Mouse (Mus musculus) embryonic facial prominence, embryonic 11.5 days (tissue): ENCODE measurements around the gene Taf13. TPM values are rescaled to one million over a fixed set of nuclear protein-coding genes. Genes with fewer than 3 reads are reported as not detected.
"Not testable (repeated sequence)": the region's sequence is repeated elsewhere in the genome, so short reads cannot be mapped to it uniquely, and the experiment has no call there.

Experiments used
- ATAC-seq: fragments of 200-750 bp; cut with Nextera tagmentation; replicated peaks from 2 replicates; pipeline ENCODE4 v1.8.0; 2017; ENCODE audit warnings: low read depth; ENCODE audit not compliant: insufficient number of reproducible peaks, low FRiP score, low TSS enrichment
- DNase-seq: peaks from one replicate; pipeline ENCODE4 v3.0.0-alpha.2; 2015; ENCODE audit warnings: low spot score
- H3K27ac ChIP-seq: fragments of 300-500 bp; sonication (generic); replicated peaks from 2 replicates; pipeline ENCODE4 v1.5.1; 2014; ENCODE audit warnings: mild to moderate bottlenecking, low read depth, low read length, control low read depth
- H3K27me3 ChIP-seq: fragments of 300-500 bp; sonication (generic); 2 replicates; pipeline ENCODE4 v1.6.1; 2014; ENCODE audit warnings: mild to moderate bottlenecking, low read length, moderate library complexity, mixed read lengths; ENCODE audit not compliant: control insufficient read depth, insufficient read depth
- H3K36me3 ChIP-seq: fragments of 300-500 bp; sonication (generic); replicated peaks from 2 replicates; pipeline ENCODE4 v1.6.1; 2014; ENCODE audit warnings: low read depth, mild to moderate bottlenecking, low read length, moderate library complexity, mixed read lengths; ENCODE audit not compliant: control insufficient read depth, insufficient read depth
- H3K4me1 ChIP-seq: fragments of 300-500 bp; sonication (generic); 2 replicates; pipeline ENCODE4 v1.6.1; 2014; ENCODE audit warnings: low read length, mixed read lengths; ENCODE audit not compliant: control insufficient read depth, insufficient read depth
- H3K4me2 ChIP-seq: fragments of 300-500 bp; sonication (generic); 2 replicates; pipeline ENCODE4 v1.6.1; 2014; ENCODE audit warnings: low read depth, mild to moderate bottlenecking, control low read depth, low read length, moderate library complexity
- H3K4me3 ChIP-seq: fragments of 300-500 bp; sonication (generic); 2 replicates; pipeline ENCODE4 v1.5.1; 2014; ENCODE audit warnings: low read depth, low read length, control low read depth
- H3K9ac ChIP-seq: fragments of 300-500 bp; sonication (generic); replicated peaks from 2 replicates; pipeline ENCODE4 v1.6.1; 2014; ENCODE audit warnings: mild to moderate bottlenecking, control low read depth, low read length
- H3K9me3 ChIP-seq: fragments of 300-500 bp; sonication (generic); replicated peaks from 2 replicates; pipeline ENCODE4 v1.6.1; 2016; ENCODE audit warnings: mild to moderate bottlenecking, low read length, inconsistent platforms, mixed read lengths; ENCODE audit not compliant: control insufficient read depth
- WGBS: fragments of 180-500 bp; shearing (Covaris S2); extraction: QIAGEN DNeasy Blood & Tissue Kit; methylation state at CpG from one replicate; pipeline ENCODE4 v1.1.7; 2014; 5-methylcytosine and 5-hydroxymethylcytosine counted together
- polyA plus RNA-seq: library from polyadenylated mRNA; unstranded; fragments of >200 nt; fragmentation: Nextera tagmentation; extraction: Ambion mirVana; gene quantifications from 2 replicates; pipeline ENCODE4 v1.2.1, GENCODE M21; 2014

Taf13 gene
- polyA plus RNA-seq, 1 experiment from 2014 or later = 70.3 TPM

DNA sequence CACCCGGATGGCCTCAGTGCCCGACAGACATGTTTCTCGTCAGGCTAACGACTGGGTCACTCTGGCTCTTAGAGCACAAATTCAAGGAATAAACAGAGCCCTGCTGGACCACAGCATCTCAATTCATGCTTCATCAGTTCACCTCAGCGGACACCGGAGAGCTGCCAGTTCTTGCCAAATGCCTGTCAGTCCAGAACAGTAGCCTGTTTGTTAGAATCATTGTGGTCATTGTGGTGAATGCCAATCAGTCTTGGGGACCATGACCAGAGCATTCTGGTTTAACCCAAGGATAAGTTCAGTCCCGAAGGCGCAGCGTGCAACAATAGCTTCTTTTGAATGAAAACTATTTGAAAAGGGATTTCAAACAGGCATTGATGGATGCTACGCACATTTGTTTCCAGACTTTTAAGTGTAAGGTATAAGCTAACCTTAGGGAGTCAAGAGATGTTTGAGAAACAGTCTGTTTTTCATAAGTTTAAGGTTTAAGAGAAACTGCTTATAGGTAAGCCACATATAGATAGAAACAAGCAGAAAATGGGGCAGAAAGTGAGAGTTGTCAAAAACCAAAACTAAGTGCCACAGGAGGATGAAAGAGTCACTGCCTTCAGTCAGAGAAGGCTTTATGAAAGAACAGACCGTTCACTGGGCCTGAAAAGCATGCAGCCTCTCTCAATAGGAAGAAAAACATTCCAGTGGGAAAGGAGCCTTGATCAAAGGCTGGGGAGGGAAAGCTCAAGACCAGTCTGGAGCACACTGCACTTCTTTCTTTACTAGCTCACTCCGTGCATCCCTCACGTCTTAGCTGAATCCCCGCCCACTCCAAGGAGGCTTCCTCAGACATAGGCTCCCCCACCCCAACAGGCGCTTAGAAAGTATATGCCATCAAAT is 3.3 kb upstream of the Taf13 start:
- no peaks in the 10 kb centered on the region for H3K9me3 ChIP-seq
- no peaks in the 10 kb centered on the region for H3K27me3 ChIP-seq
- DNase-seq = peak; percentile 43
- H3K27ac ChIP-seq = no peak overlapping the region
- H3K4me3 ChIP-seq = no peak overlapping the region
- no peak overlapping the region for H3K9ac ChIP-seq
- ATAC-seq = no peak
- no peak overlapping the region for H3K4me2 ChIP-seq
- no peaks in the 10 kb centered on the region for H3K36me3 ChIP-seq
- 20% methylated on average over 15 of the region's 15 CpGs for WGBS
- no peaks in the 10 kb centered on the region for H3K4me1 ChIP-seq

DNA sequence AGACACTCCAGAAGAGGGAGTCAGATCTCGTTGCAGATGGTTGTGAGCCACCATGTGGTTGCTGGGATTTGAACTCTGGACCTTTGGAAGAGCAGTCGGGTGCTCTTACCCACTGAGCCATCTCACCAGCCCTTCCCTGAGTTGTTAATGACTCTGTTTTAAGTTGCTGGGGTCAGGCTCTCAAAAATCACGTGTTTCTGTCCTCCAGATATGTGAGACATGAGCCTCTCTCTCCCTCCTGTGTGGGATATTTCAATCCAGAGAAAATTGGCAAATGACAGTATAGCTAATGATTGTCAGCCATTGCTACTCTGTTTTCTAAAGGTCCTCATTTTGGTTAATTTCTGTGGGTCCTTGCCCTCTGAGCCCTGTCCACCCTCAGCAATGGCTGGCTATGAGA is 1.9 kb upstream of the Taf13 start:
- H3K4me1 ChIP-seq, H3K9ac ChIP-seq, H3K36me3 ChIP-seq, H3K4me3 ChIP-seq, H3K4me2 ChIP-seq, DNase-seq, H3K27ac ChIP-seq, H3K9me3 ChIP-seq, H3K27me3 ChIP-seq, ATAC-seq: not testable (repeated sequence)
- 66% methylated on average over 3 of the region's 3 CpGs for WGBS

DNA sequence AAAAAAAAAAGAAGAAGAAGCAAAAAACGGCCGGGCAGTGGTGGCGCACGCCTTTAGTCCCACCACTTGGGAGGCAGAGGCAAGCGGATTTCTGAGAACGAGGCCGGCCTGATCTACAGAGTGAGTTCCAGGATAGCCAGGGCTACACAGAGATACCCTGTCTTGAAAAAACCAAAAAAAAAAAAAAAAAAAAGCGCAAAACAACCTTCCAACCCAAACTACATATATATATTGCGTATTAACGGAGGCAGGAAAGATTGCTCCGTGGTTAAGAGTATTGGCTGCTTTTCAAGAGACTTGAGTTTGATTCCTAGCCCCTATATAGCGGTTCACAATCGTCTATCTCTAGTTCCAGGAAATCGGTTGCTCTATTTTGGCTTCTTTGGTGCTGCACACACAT is 685 bp upstream of the Taf13 start:
- Histone ChIP-seq H3K4me3 (no peak overlapping the region), H3K27me3 (no peaks in the 10 kb centered on the region), H3K4me1 (no peaks in the 10 kb centered on the region), H3K36me3 (no peaks in the 10 kb centered on the region), H3K9me3 (no peaks in the 10 kb centered on the region), H3K27ac (no peak overlapping the region), H3K9ac (no peak overlapping the region), H3K4me2 (no peak overlapping the region)
- ATAC-seq (no peak), DNase-seq (no peak)
- WGBS = 84% methylated on average over 14 of the region's 14 CpGs

DNA sequence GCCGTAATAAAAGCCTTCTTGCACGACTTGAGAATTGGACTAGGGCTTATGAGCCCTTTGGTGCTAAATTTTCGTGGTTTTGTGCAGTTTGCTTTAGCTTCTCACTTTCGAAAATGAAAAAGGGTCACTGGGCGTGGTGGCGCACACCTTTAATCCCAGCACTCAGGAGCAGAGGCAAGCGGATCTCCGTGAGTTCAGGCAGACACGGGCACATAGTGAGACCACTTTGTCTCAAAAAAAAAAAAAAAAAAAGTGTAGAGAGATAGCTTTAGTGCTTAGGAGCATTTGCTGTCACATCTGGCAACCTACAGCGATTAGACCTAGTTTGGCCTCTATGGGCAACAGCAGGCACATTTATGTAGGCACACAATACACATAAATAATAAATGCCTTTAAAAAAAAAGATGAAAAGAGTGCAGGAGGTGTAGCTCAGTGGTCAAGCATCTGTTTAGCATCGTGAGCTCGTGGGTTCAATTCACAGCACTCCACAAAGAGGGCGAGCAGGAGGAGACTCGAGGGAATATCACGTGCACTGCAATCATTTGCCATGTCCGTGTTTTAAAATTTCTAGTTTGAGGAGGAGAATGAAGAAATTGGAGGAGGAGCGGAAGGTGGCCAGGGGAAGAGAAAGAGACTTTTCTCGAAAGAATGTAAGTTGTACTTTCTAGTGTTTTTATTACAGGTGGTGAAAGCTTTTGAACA is 962 bp downstream of the Taf13 start:
- H3K9ac ChIP-seq = peak overlapping the region; percentile 66
- ATAC-seq (no peak), DNase-seq (no peak)
- H3K27ac ChIP-seq = no peak overlapping the region
- whole genome bisulfite sequencing = 47% methylated on average over 18 of the region's 18 CpGs
- no peaks in the 10 kb centered on the region for H3K27me3 ChIP-seq
- H3K9me3 ChIP-seq = no peaks in the 10 kb centered on the region
- no peaks in the 10 kb centered on the region for H3K36me3 ChIP-seq
- peak overlapping the region; percentile 41 for H3K4me2 ChIP-seq
- H3K4me3 ChIP-seq = peak overlapping the region; percentile 54
- no peaks in the 10 kb centered on the region for H3K4me1 ChIP-seq

DNA sequence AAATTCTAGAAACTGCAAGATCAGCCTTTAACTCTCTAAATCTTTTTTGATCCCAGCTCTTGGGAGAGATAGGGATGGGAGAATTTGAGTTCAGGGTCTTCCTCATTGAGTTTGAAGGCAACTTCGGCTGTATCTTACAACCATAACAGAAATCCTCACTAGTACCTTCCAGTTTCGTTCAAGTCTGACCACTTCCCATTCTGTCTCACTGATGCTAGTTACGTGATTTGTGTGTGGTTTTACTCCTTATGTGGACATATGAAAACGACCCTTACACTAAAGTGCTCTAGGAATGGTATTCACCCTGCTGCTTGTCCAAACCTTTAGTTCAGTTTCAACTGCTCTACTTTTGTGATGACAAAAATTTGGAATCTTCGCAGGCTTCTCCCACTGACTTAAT is 2.5 kb downstream of the Taf13 start:
- no peaks in the 10 kb centered on the region; the same call in 1 of the 2 replicates for H3K36me3 ChIP-seq
- H3K4me3 ChIP-seq = no peak overlapping the region
- no peaks in the 10 kb centered on the region for H3K4me1 ChIP-seq

DNA sequence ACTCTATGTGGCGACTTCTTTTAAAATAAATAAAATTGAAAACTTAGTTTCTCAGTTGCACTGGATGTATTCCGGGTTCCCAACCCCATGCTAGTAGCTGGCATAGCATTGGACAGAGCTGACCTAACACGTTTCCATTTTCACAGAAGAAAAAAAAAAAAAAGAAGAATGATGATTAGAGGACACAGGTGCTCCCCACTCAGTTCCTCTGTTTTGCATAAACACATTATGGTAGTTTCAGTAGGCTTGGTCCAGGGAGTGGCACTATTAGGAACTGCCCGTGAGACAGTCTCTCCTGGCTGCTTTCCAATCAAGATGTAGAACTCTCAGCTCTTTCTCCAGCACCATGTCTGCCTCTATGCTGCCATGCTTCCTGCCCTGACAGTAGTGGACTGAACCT is 13.1 kb downstream of the Taf13 start:
- Histone ChIP-seq H3K9ac (no peak overlapping the region), H3K36me3 (no peaks in the 10 kb centered on the region), H3K4me1 (no peaks in the 10 kb centered on the region), H3K27ac (no peak overlapping the region), H3K4me3 (no peak overlapping the region), H3K27me3 (no peaks in the 10 kb centered on the region), H3K4me2 (no peak overlapping the region), H3K9me3 (no peaks in the 10 kb centered on the region)
- DNase-seq (no peak), ATAC-seq (no peak)
- WGBS = 84% methylated on average over 4 of the region's 4 CpGs

More for the DNA sequence above, 2.5 kb downstream of the Taf13 start:
- 91% methylated on average over 5 of the region's 5 CpGs for WGBS
- Histone ChIP-seq H3K27me3 (no peaks in the 10 kb centered on the region), H3K4me2 (no peak overlapping the region), H3K9me3 (no peaks in the 10 kb centered on the region), H3K27ac (no peak overlapping the region), H3K9ac (no peak overlapping the region)
- ATAC-seq (no peak), DNase-seq (no peak)

DNA sequence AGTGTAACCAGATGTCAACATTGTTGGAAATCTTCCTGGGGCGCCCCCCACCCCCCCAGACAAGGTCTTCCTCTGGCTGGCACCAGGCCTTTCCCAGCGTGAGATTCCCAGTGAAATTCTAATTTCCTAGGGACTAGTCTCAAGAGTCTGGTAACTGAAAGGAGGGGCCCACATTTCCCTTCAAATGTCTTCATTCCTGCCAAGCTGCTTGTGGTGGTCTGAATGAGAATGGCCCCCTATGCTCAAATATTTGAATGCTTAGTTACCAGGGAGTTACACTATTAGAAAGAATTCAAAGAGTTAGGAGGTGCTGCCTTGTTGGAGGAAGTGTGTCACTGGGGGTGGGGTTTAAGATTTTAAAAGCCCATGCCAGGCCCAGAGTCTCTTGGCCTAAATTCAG is 16.9 kb downstream of the Taf13 start:
- no peaks in the 10 kb centered on the region for H3K36me3 ChIP-seq
- ATAC-seq = no peak
- no peak overlapping the region for H3K9ac ChIP-seq
- DNase-seq = no peak
- WGBS = 25% methylated on average over 2 of the region's 2 CpGs
- H3K27me3 ChIP-seq = no peaks in the 10 kb centered on the region
- H3K4me3 ChIP-seq = no peak overlapping the region
- H3K27ac ChIP-seq = no peak overlapping the region
- H3K4me1 ChIP-seq = no peaks in the 10 kb centered on the region; the same call in 1 of the 2 replicates
- H3K9me3 ChIP-seq = no peaks in the 10 kb centered on the region
- no peak overlapping the region for H3K4me2 ChIP-seq
